Mouse (Mus musculus) spleen, adult 2 months (tissue): Measurements from ENCODE around the gene Sspo. TPM values are rescaled to one million over a fixed set of nuclear protein-coding genes. Genes with fewer than 3 reads are reported as not detected.

Experiments
- DNase-seq, 2 experiments: peaks; one replicate each; pipeline versions ENCODE4 v3.0.0 to v3.0.0-alpha.2; 2012 to 2021; ENCODE audit warnings: low spot score in 2 of 2, low read depth in 1 of 2
- H3K27ac ChIP-seq: fragments of 200-500 bp; 2 replicates; pipeline ENCODE4 v1.5.1; 2012; ENCODE audit warnings: low read length, inconsistent platforms; ENCODE audit not compliant: insufficient read depth
- H3K27me3 ChIP-seq: fragments of 200-500 bp; 2 replicates; pipeline ENCODE4 v1.6.1; 2012; ENCODE audit warnings: mild to moderate bottlenecking, moderate library complexity, low read length, inconsistent platforms; ENCODE audit not compliant: control insufficient read depth, insufficient read depth
- H3K36me3 ChIP-seq: fragments of 200-500 bp; 2 replicates; pipeline ENCODE4 v1.6.1; 2012; ENCODE audit warnings: mild to moderate bottlenecking, low read length, inconsistent platforms; ENCODE audit not compliant: control insufficient read depth, insufficient read depth
- H3K4me1 ChIP-seq: fragments of 200-500 bp; 2 replicates; pipeline ENCODE4 v1.6.1; 2011; ENCODE audit warnings: inconsistent platforms; ENCODE audit not compliant: control insufficient read depth, insufficient read depth, insufficient read length
- H3K4me3 ChIP-seq: fragments of 200-500 bp; 2 replicates; pipeline ENCODE4 v1.5.1; 2011; ENCODE audit warnings: mild to moderate bottlenecking, inconsistent platforms; ENCODE audit not compliant: insufficient read depth, insufficient read length; ENCODE audit errors: extremely low read depth
- CTCF ChIP-seq: fragments of 200-500 bp; IDR thresholded peaks from 2 replicates; pipeline ENCODE4 v1.5.1; 2011; ENCODE audit warnings: mild to moderate bottlenecking, inconsistent platforms; ENCODE audit not compliant: insufficient read depth, insufficient read length, insufficient replicate concordance; ENCODE audit errors: extremely low read depth
- POLR2A ChIP-seq: fragments of 200-500 bp; IDR thresholded peaks from 2 replicates; pipeline ENCODE4 v1.6.1; 2011; ENCODE audit warnings: low read depth, low read length, inconsistent platforms
- WGBS: fragments of 180-500 bp; shearing (Covaris S2); methylation state at CpG from one replicate; pipeline ENCODE4 v1.1.7; 2018; 5-methylcytosine and 5-hydroxymethylcytosine counted together
- polyA plus RNA-seq: library from polyadenylated mRNA; depleted of rRNA; stranded (reverse); fragments of >200 nt; gene quantifications from 2 replicates; pipeline ENCODE4 v1.2.3, GENCODE M21; 2012

Sspo gene
- polyA plus RNA-seq, 1 experiment = 2.9 TPM

GRCm38 (mm10) chr6:48482501-48482900, 34.5 kb downstream of the Sspo start:
- no peak for TF ChIP-seq POLR2A
- TF ChIP-seq CTCF = no peak
- 71% methylated on average over 5 of the region's 5 CpGs for WGBS
- no peak for DNase-seq
- Histone ChIP-seq H3K27me3 (no peaks in the 10 kb centered on the region), H3K4me3 (no peak overlapping the region), H3K4me1 (no peaks in the 10 kb centered on the region), H3K36me3 (no peaks in the 10 kb centered on the region), H3K27ac (no peak overlapping the region)

- H3K4me1 ChIP-seq = no peaks in the 10 kb centered on the region
- DNase-seq = no peak
- WGBS = 12% methylated on average over 19 of the region's 25 CpGs
- no peak overlapping the region for H3K4me3 ChIP-seq
- H3K27me3 ChIP-seq = no peaks in the 10 kb centered on the region
- H3K27ac ChIP-seq = no peak overlapping the region
- TF ChIP-seq CTCF = no peak
- no peak for TF ChIP-seq POLR2A
- no peaks in the 10 kb centered on the region for H3K36me3 ChIP-seq
Measured at GRCm38 (mm10) chr6:48487747-48488725, 40.0 kb downstream of the Sspo start.

GRCm38 (mm10) chr6:48489741-48490140, 41.7 kb downstream of the Sspo start:
- Histone ChIP-seq H3K4me3 (no peak overlapping the region), H3K36me3 (no peaks in the 10 kb centered on the region), H3K27me3 (no peaks in the 10 kb centered on the region), H3K27ac (no peak overlapping the region), H3K4me1 (no peaks in the 10 kb centered on the region)
- DNase-seq = no peak
- WGBS = 90% methylated on average over 3 of the region's 3 CpGs
- no peak for TF ChIP-seq POLR2A
- TF ChIP-seq CTCF = no peak

- no peak for TF ChIP-seq POLR2A
- no peak for TF ChIP-seq CTCF
- Histone ChIP-seq H3K4me1 (no peaks in the 10 kb centered on the region), H3K4me3 (no peak overlapping the region), H3K27me3 (no peaks in the 10 kb centered on the region), H3K27ac (no peak overlapping the region), H3K36me3 (no peaks in the 10 kb centered on the region)
- 63% methylated on average over 9 of the region's 9 CpGs for WGBS
- DNase-seq = no peak
Measured at GRCm38 (mm10) chr6:48491361-48491760, 43.3 kb downstream of the Sspo start.

GRCm38 (mm10) chr6:48493136-48493730, 45.2 kb downstream of the Sspo start:
- 93% methylated on average over 8 of the region's 8 CpGs for WGBS
- no peaks in the 10 kb centered on the region for H3K27me3 ChIP-seq
- DNase-seq = no peak
- TF ChIP-seq CTCF = no peak
- no peak for TF ChIP-seq POLR2A
- H3K4me3 ChIP-seq = no peak overlapping the region
- H3K4me1 ChIP-seq = no peaks in the 10 kb centered on the region
- H3K36me3 ChIP-seq = no peaks in the 10 kb centered on the region
- H3K27ac ChIP-seq = no peak overlapping the region

GRCm38 (mm10) chr6:48497521-48497920, 49.5 kb downstream of the Sspo start:
- no peak overlapping the region for H3K4me3 ChIP-seq
- no peaks in the 10 kb centered on the region for H3K27me3 ChIP-seq
- no peaks in the 10 kb centered on the region for H3K4me1 ChIP-seq
- no peak overlapping the region for H3K27ac ChIP-seq
- H3K36me3 ChIP-seq = no peaks in the 10 kb centered on the region
- no peak for DNase-seq
- TF ChIP-seq CTCF = no peak
- TF ChIP-seq POLR2A = no peak
- 92% methylated on average over 4 of the region's 4 CpGs for WGBS
